Mouse (Mus musculus): ENCODE results near the gene Rhbdd2.

DNA sequence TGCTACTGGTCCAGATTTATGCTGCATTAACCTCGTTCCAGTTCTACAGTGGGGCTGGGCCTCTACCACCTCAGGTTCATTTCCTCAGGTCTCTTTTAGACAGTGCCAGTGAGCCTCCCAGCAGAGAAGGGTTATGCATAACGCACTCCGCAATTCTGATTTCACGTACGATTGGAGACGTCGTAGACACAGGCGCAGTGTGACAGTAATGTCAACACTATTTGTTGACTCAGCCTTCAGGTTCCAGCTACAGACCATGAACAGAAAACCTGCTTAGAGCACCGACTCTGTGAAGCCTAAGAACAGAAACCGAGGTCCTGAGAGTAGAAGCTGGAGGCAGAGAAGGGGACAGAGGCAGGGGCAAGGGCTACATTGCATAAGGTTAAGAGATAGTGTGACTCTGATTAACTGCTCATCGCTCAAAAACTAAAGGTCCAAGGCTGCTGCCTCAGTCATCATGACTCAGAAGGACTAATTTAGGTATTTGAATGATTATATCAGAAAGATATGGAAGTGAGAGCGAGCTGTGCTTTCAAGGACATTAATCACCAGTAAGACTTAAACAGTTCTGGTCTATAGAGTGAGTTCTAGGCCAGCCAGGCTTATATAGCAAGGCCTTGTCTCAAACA lies 50.6 kb downstream of the Rhbdd2 start:
- no peak for TF ChIP-seq CHD2 (IDR thresholded peaks at IDR 0.05; ENCODE audit: low read depth, low read length)
- no peak for TF ChIP-seq MAFK (IDR thresholded peaks at IDR 0.05; ENCODE audit: insufficient read depth, low read depth, low read length)
- TF ChIP-seq ZC3H11A (IDR thresholded peaks at IDR 0.05; ENCODE audit: borderline replicate concordance, low read depth, low read length), result no peak

All from ES-E14 (cell line).